Mouse (Mus musculus): ENCODE measurements at regions not wholly inside any gene's neighbourhood (a gene's known extent, or its start where the extent isn't known, plus 50 kb on each side); places are given as distances from the start of the nearest gene placed in this dataset.

DNA sequence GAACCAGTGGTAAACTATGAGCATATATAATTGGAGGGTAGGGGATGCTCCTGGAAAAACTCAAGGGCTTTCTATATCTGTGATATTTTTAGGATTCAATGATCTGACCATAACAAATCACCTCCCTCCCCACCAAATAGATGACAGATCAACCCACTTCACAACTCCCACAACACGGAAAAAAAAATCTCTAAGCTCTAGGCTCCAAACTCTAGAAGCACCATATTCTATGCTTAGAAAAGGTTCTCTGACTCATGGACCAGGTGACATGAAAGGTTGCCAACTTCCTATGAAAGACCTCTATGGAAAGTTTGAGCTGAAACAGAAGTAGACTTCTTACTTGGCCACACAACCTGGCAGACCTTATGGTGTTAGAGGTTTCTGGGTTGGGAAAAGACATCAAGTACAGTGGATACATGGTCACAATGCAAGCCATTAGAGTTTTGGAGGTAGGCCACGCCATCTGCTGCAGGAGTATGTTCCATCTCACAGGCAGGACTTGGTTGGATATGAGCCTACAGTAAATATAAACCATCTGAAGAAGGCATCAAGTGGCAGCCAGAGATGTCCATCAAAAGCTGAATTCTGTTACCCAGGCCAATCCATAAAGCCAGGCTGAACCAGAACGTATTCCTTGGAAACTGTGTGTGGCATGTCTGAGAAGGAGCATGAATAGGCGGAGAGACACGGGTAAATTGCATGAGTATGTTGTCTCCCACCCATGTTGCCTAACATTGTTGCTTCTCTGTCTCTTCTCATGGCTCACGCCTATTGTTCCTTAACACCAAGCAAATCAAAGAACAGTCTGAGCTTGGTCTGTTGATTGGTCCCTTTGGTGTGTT, 257.2 kb downstream of the Gm9195 start:
- H3K9me3 ChIP-seq (replicated peaks; ENCODE audit: control insufficient read depth, low read length) = no peaks in the 10 kb centered on the region
- no peak for DNase-seq (ENCODE audit: low spot score)
- no peaks in the 10 kb centered on the region for H3K36me3 ChIP-seq (ENCODE audit: control insufficient read depth, insufficient read depth, low read length)
- no peak overlapping the region for H3K4me2 ChIP-seq (ENCODE audit: low read length)
- H3K9ac ChIP-seq (ENCODE audit: low read length) = no peak overlapping the region
- no peak overlapping the region for H3K27ac ChIP-seq (ENCODE audit: low read depth, low read length)
- H3K4me1 ChIP-seq (ENCODE audit: control insufficient read depth, insufficient read depth, low read length) = no peaks in the 10 kb centered on the region
- WGBS = 76% methylated on average over 6 of the region's 6 CpGs
- no peak for ATAC-seq
- H3K27me3 ChIP-seq (replicated peaks; ENCODE audit: control insufficient read depth, insufficient read depth, low read length) = no peaks in the 10 kb centered on the region
- no peak overlapping the region for H3K4me3 ChIP-seq (ENCODE audit: low read depth, low read length)

DNA sequence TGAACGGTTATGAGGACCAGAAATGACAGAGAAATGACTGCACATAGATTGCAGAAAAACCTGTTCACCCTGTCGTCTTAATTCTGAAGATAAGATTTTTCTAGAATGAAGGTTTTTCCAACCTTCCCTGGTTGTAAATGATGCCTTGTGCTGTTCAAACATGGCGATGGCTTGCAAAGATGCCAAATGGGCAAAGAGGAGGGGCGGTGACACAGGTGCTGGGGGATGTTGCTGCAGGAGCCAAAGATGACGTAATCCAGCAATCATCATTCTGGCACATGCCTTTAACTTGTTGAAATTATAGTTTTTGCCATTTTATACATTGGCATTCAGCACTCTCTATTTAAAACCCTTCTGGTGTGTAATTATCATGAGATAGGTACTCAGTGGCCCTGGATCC, 263.8 kb downstream of the Gm9195 start:
- 63% methylated on average over 5 of the region's 5 CpGs for WGBS
- Histone ChIP-seq H3K27me3 (replicated peaks; ENCODE audit: control insufficient read depth, insufficient read depth, low read length) (no peaks in the 10 kb centered on the region), H3K27ac (ENCODE audit: low read depth, low read length) (no peak overlapping the region), H3K4me1 (ENCODE audit: control insufficient read depth, insufficient read depth, low read length) (no peaks in the 10 kb centered on the region), H3K9ac (ENCODE audit: low read length) (no peak overlapping the region), H3K4me2 (ENCODE audit: low read length) (no peak overlapping the region), H3K9me3 (replicated peaks; ENCODE audit: control insufficient read depth, low read length) (no peaks in the 10 kb centered on the region), H3K36me3 (ENCODE audit: control insufficient read depth, insufficient read depth, low read length) (no peaks in the 10 kb centered on the region), H3K4me3 (ENCODE audit: low read depth, low read length) (no peak overlapping the region)
- DNase-seq (ENCODE audit: low spot score) (peak; percentile 52), ATAC-seq (no peak)

GRCm38 (mm10) chr14:72227441-72227840, 264.2 kb downstream of the Gm9195 start:
- 43% methylated on average over 1 of the region's 1 CpGs for WGBS
- no peak for DNase-seq (ENCODE audit: low spot score)
- no peak overlapping the region for H3K27ac ChIP-seq (ENCODE audit: low read depth, low read length)
- ATAC-seq = no peak
- H3K36me3 ChIP-seq (ENCODE audit: control insufficient read depth, insufficient read depth, low read length) = no peaks in the 10 kb centered on the region
- H3K9me3 ChIP-seq (replicated peaks; ENCODE audit: control insufficient read depth, low read length) = no peaks in the 10 kb centered on the region
- H3K4me3 ChIP-seq (ENCODE audit: low read depth, low read length) = no peak overlapping the region
- H3K27me3 ChIP-seq (replicated peaks; ENCODE audit: control insufficient read depth, insufficient read depth, low read length) = no peaks in the 10 kb centered on the region
- H3K4me1 ChIP-seq (ENCODE audit: control insufficient read depth, insufficient read depth, low read length) = no peaks in the 10 kb centered on the region
- H3K9ac ChIP-seq (ENCODE audit: low read length) = no peak overlapping the region
- H3K4me2 ChIP-seq (ENCODE audit: low read length) = no peak overlapping the region

DNA sequence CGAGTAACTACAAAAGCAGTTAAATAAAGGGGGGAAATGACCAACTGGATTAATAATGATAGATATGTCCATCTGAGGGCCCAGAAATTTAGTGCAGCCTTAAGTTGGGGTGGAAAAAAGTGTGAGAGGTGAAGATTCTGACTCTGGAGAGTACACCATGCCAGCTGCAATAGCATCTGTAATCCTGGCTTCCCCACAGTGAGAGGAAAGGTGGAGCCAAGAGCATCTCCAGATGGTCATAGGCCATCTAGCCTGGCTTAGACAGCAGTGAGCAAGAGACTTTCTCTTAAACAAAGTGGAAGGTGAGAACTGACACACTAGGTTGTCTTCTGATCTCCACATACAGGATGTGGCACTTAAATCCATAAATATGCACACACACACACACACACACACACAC, 264.7 kb downstream of the Gm9195 start:
- DNase-seq (ENCODE audit: low spot score) (no peak), ATAC-seq (no peak)
- WGBS = 67% methylated on average over 1 of the region's 1 CpGs

DNA sequence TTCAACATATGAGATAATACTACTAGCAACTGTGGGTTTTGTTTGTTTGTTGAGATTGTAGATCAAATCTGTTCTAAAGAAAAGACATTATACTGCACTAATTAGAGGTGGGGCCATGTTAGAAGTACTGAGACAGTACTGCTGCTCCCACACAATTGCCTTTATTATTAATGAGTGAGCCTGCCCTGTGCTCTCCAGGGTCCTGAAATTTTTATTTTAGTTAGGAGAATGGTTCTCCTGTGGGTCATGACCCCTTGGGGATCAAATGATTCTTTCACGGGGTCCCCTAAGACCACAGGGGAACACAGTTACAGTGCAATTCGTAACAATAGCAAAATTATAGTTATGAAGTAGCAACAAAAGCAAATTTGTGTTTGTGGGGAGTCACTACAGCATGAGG, 268.8 kb downstream of the Gm9195 start:
- H3K27ac ChIP-seq (ENCODE audit: low read depth, low read length) = no peak overlapping the region
- no peak overlapping the region for H3K9ac ChIP-seq (ENCODE audit: low read length)
- H3K27me3 ChIP-seq (replicated peaks; ENCODE audit: control insufficient read depth, insufficient read depth, low read length) = no peaks in the 10 kb centered on the region
- H3K36me3 ChIP-seq (ENCODE audit: control insufficient read depth, insufficient read depth, low read length) = no peaks in the 10 kb centered on the region
- H3K4me1 ChIP-seq (ENCODE audit: control insufficient read depth, insufficient read depth, low read length) = no peaks in the 10 kb centered on the region
- ATAC-seq (no peak), DNase-seq (ENCODE audit: low spot score) (no peak)
- H3K4me3 ChIP-seq (ENCODE audit: low read depth, low read length) = no peak overlapping the region
- WGBS = 45% methylated on average over 2 of the region's 2 CpGs
- H3K9me3 ChIP-seq (replicated peaks; ENCODE audit: control insufficient read depth, low read length) = no peaks in the 10 kb centered on the region
- no peak overlapping the region for H3K4me2 ChIP-seq (ENCODE audit: low read length)

More for the DNA sequence above, 264.7 kb downstream of the Gm9195 start:
- no peak overlapping the region for H3K9ac ChIP-seq (ENCODE audit: low read length)
- H3K4me3 ChIP-seq (ENCODE audit: low read depth, low read length) = no peak overlapping the region
- no peaks in the 10 kb centered on the region for H3K9me3 ChIP-seq (replicated peaks; ENCODE audit: control insufficient read depth, low read length)
- H3K4me1 ChIP-seq (ENCODE audit: control insufficient read depth, insufficient read depth, low read length) = no peaks in the 10 kb centered on the region
- no peaks in the 10 kb centered on the region for H3K27me3 ChIP-seq (replicated peaks; ENCODE audit: control insufficient read depth, insufficient read depth, low read length)
- no peak overlapping the region for H3K27ac ChIP-seq (ENCODE audit: low read depth, low read length)
- H3K4me2 ChIP-seq (ENCODE audit: low read length) = no peak overlapping the region
- no peaks in the 10 kb centered on the region for H3K36me3 ChIP-seq (ENCODE audit: control insufficient read depth, insufficient read depth, low read length)

GRCm38 (mm10) chr14:72219523-72219922, 272.1 kb downstream of the Gm9195 start:
- no peaks in the 10 kb centered on the region for H3K36me3 ChIP-seq (ENCODE audit: control insufficient read depth, insufficient read depth, low read length)
- WGBS = 94% methylated on average over 6 of the region's 6 CpGs
- no peaks in the 10 kb centered on the region for H3K27me3 ChIP-seq (replicated peaks; ENCODE audit: control insufficient read depth, insufficient read depth, low read length)
- no peak overlapping the region for H3K27ac ChIP-seq (ENCODE audit: low read depth, low read length)
- H3K4me2 ChIP-seq (ENCODE audit: low read length) = no peak overlapping the region
- ATAC-seq (no peak), DNase-seq (ENCODE audit: low spot score) (no peak)
- no peaks in the 10 kb centered on the region for H3K9me3 ChIP-seq (replicated peaks; ENCODE audit: control insufficient read depth, low read length)
- H3K4me1 ChIP-seq (ENCODE audit: control insufficient read depth, insufficient read depth, low read length) = no peaks in the 10 kb centered on the region
- H3K4me3 ChIP-seq (ENCODE audit: low read depth, low read length) = no peak overlapping the region
- H3K9ac ChIP-seq (ENCODE audit: low read length) = no peak overlapping the region

- no peaks in the 10 kb centered on the region for H3K27me3 ChIP-seq (replicated peaks; ENCODE audit: control insufficient read depth, insufficient read depth, low read length)
- H3K4me2 ChIP-seq (ENCODE audit: low read length) = no peak overlapping the region
- H3K27ac ChIP-seq (ENCODE audit: low read depth, low read length) = no peak overlapping the region
- 74% methylated on average over 3 of the region's 3 CpGs for WGBS
- H3K9me3 ChIP-seq (replicated peaks; ENCODE audit: control insufficient read depth, low read length) = no peaks in the 10 kb centered on the region
- H3K9ac ChIP-seq (ENCODE audit: low read length) = no peak overlapping the region
- DNase-seq (ENCODE audit: low spot score) (peak; percentile 19), ATAC-seq (no peak)
- H3K36me3 ChIP-seq (ENCODE audit: control insufficient read depth, insufficient read depth, low read length) = no peaks in the 10 kb centered on the region
- no peaks in the 10 kb centered on the region for H3K4me1 ChIP-seq (ENCODE audit: control insufficient read depth, insufficient read depth, low read length)
- no peak overlapping the region for H3K4me3 ChIP-seq (ENCODE audit: low read depth, low read length)
These were observed 291.3 kb downstream of the Gm9195 start for GRCm38 (mm10) chr14:72200307-72200706.

- no peaks in the 10 kb centered on the region for H3K27me3 ChIP-seq (replicated peaks; ENCODE audit: control insufficient read depth, insufficient read depth, low read length)
- no peaks in the 10 kb centered on the region for H3K4me1 ChIP-seq (ENCODE audit: control insufficient read depth, insufficient read depth, low read length)
- no peak for DNase-seq (ENCODE audit: low spot score)
- no peak for ATAC-seq
- H3K4me2 ChIP-seq (ENCODE audit: low read length) = no peak overlapping the region
- H3K9ac ChIP-seq (ENCODE audit: low read length) = no peak overlapping the region
- H3K36me3 ChIP-seq (ENCODE audit: control insufficient read depth, insufficient read depth, low read length) = no peaks in the 10 kb centered on the region
- H3K9me3 ChIP-seq (replicated peaks; ENCODE audit: control insufficient read depth, low read length) = no peaks in the 10 kb centered on the region
- H3K4me3 ChIP-seq (ENCODE audit: low read depth, low read length) = no peak overlapping the region
- no peak overlapping the region for H3K27ac ChIP-seq (ENCODE audit: low read depth, low read length)
These were observed 291.7 kb downstream of the Gm9195 start for GRCm38 (mm10) chr14:72199900-72200299.

DNA sequence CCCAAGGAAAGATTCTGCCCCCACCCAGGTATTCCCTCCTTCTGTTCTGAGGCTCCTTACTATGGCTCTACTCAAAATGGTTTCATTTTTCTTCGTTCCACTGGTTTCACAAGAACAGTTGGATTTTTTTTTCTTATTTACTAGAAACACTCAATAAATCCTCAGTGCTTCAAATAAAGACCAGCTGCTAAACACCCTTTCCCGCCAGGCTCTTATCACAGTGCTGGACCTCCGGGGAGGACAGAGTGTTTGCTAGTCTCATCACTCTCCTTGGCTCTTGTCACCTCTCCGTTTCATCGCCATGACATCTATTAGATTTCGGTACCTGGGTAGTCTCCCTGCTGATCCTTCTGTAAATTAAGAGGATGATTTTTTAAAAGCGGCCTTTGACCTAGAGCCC, 293.7 kb downstream of the Gm9195 start:
- H3K4me1 ChIP-seq (ENCODE audit: control insufficient read depth, insufficient read depth, low read length) = no peaks in the 10 kb centered on the region
- DNase-seq (ENCODE audit: low spot score) (no peak), ATAC-seq (no peak)
- H3K27me3 ChIP-seq (replicated peaks; ENCODE audit: control insufficient read depth, insufficient read depth, low read length) = no peaks in the 10 kb centered on the region
- no peak overlapping the region for H3K4me2 ChIP-seq (ENCODE audit: low read length)
- 65% methylated on average over 7 of the region's 7 CpGs for WGBS
- no peaks in the 10 kb centered on the region for H3K9me3 ChIP-seq (replicated peaks; ENCODE audit: control insufficient read depth, low read length)
- H3K27ac ChIP-seq (ENCODE audit: low read depth, low read length) = no peak overlapping the region
- no peak overlapping the region for H3K9ac ChIP-seq (ENCODE audit: low read length)
- no peak overlapping the region for H3K4me3 ChIP-seq (ENCODE audit: low read depth, low read length)
- H3K36me3 ChIP-seq (ENCODE audit: control insufficient read depth, insufficient read depth, low read length) = no peaks in the 10 kb centered on the region

Data from forebrain, embryonic 14.5 days (tissue).